Mouse (Mus musculus): Measurements from ENCODE around the gene Olfr410.

DNA sequence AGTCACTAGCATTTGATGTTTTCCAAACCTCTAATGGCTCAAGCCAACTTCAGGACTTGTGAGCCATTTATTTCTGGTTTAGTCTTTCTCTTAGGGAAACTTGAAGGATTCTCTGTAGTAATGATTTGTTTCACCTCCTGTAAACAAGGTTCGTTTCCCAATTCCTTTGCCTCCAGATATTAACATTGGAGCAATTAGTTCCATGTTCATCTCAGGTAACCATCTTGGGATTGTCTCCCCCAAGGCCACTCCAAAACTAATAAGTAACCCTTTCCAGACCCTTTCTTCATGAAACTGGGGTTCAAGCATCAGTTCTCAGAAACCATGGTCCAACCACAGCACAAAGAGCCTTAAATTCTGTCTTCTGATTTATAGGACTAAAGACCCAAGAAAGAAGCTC, 23.9 kb upstream of the Olfr410 start, which contains the start of gene Olfr412:
- TF ChIP-seq CTCF (conservative IDR thresholded peaks at IDR 0.05; ENCODE audit: low read length) (no peak), POU5F1 (IDR thresholded peaks at IDR 0.05; ENCODE audit: borderline replicate concordance, low read length) (no peak)

Data from E14TG2a.4 (cell line).